Mouse (Mus musculus): ENCODE data around the gene Ugt1a7c. TPM values are rescaled to one million over a fixed set of nuclear protein-coding genes. Genes with fewer than 3 reads are reported as not detected.

The Ugt1a7c gene
- polyA plus RNA-seq, 1 experiment from 2014 or later = 0.39 TPM

GRCm38 (mm10) chr1:88253106-88253505, 158.2 kb downstream of the Ugt1a7c start:
- ATAC-seq (replicated peaks; ENCODE audit: insufficient number of reproducible peaks, low FRiP score, low TSS enrichment) = no peak
- 68% methylated on average over 8 of the region's 8 CpGs for WGBS (ENCODE audit: insufficient replicate concordance)
- Histone ChIP-seq H3K36me3 (ENCODE audit: control insufficient read depth, insufficient read depth, low read length) (no peaks in the 10 kb centered on the region), H3K27me3 (ENCODE audit: control insufficient read depth, insufficient read depth, low read length) (no peaks in the 10 kb centered on the region), H3K9ac (ENCODE audit: low read depth, low read length) (no peak overlapping the region), H3K4me1 (ENCODE audit: control insufficient read depth, insufficient read depth, low read length) (no peaks in the 10 kb centered on the region), H3K4me2 (no peak overlapping the region), H3K27ac (ENCODE audit: low read depth, low read length) (no peak overlapping the region), H3K9me3 (replicated peaks; ENCODE audit: control insufficient read depth, low read length) (peaks cover 97% of the 10 kb centered on the region), H3K4me3 (ENCODE audit: low read depth, low read length) (no peak overlapping the region)

DNA sequence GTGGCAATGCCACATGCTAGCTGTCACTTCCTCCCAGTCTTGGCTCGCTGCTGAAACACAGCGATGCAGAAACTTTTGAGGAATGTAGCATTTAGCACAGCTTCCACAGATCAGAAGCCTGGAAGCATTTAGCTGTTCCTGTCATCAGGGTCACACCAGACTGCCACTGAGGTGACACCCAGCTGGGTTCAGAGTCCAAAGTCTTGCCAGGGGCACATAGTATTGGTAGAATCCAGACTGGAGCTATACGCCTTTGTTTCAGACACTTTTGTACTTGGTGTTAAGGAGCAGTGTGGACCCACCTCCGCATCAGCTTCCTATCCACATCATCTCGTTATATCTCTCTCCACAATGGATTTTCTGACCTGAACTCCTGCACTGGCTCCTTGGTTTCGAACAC, 158.7 kb downstream of the Ugt1a7c start:
- Histone ChIP-seq H3K27me3 (ENCODE audit: control insufficient read depth, insufficient read depth, low read length) (no peaks in the 10 kb centered on the region), H3K9me3 (replicated peaks; ENCODE audit: control insufficient read depth, low read length) (peaks cover 92% of the 10 kb centered on the region), H3K27ac (ENCODE audit: low read depth, low read length) (no peak overlapping the region)

DNA sequence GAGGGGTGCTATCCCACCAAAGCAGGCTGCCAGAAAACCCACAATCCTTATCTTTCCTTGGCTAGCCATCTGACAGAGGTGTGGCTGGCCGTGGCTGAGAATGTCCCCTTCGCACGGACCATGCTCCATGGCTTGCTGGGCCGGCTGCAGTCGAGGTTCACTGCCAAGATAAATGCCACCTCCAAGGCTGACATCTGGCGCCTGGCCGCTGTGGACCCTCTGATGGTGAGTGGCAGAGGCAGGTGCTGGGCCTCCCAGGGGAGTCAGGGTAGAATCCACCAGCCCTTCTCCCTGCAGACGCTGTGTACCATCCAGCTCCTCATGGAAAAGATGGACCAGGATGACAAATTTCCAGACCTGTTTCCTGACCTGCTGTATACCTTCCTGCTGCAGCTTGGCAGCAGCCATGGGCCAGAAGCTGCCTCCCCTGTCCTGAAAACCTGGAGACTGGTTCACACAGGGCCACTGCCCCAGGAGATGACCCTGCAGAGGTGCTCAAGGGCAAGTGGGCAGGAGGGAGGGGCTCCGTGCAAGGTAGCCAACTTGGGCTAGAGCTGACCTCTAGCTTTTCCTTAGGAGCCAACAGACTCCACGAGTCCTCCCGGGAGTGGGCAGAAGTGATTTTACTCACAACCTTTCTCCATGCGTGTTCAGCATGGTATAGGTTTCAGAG, 160.1 kb downstream of the Ugt1a7c start:
- H3K27me3 ChIP-seq (ENCODE audit: control insufficient read depth, insufficient read depth, low read length) = no peaks in the 10 kb centered on the region
- peaks cover 78% of the 10 kb centered on the region for H3K9me3 ChIP-seq (replicated peaks; ENCODE audit: control insufficient read depth, low read length)
- 79% methylated on average over 12 of the region's 12 CpGs for WGBS (ENCODE audit: insufficient replicate concordance)
- no peak overlapping the region for H3K9ac ChIP-seq (ENCODE audit: low read depth, low read length)
- 0 out of 2 replicates have a peak, but pooled peaks cover 5% of the 10 kb centered on the region for H3K4me1 ChIP-seq (ENCODE audit: control insufficient read depth, insufficient read depth, low read length)
- H3K27ac ChIP-seq (ENCODE audit: low read depth, low read length) = no peak overlapping the region
- H3K4me2 ChIP-seq = no peak overlapping the region
- no peak overlapping the region for H3K4me3 ChIP-seq (ENCODE audit: low read depth, low read length)
- ATAC-seq (replicated peaks; ENCODE audit: insufficient number of reproducible peaks, low FRiP score, low TSS enrichment) = peak; percentile 7; the same call in 1 of the 2 replicates
- H3K36me3 ChIP-seq (ENCODE audit: control insufficient read depth, insufficient read depth, low read length) = no peaks in the 10 kb centered on the region

More for the DNA sequence above, 158.7 kb downstream of the Ugt1a7c start:
- no peak for ATAC-seq (replicated peaks; ENCODE audit: insufficient number of reproducible peaks, low FRiP score, low TSS enrichment)
- no peaks in the 10 kb centered on the region for H3K36me3 ChIP-seq (ENCODE audit: control insufficient read depth, insufficient read depth, low read length)
- H3K4me2 ChIP-seq = no peak overlapping the region
- H3K4me3 ChIP-seq (ENCODE audit: low read depth, low read length) = no peak overlapping the region
- no peak overlapping the region for H3K9ac ChIP-seq (ENCODE audit: low read depth, low read length)
- H3K4me1 ChIP-seq (ENCODE audit: control insufficient read depth, insufficient read depth, low read length) = no peaks in the 10 kb centered on the region
- WGBS (ENCODE audit: insufficient replicate concordance) = 68% methylated on average over 6 of the region's 6 CpGs

DNA sequence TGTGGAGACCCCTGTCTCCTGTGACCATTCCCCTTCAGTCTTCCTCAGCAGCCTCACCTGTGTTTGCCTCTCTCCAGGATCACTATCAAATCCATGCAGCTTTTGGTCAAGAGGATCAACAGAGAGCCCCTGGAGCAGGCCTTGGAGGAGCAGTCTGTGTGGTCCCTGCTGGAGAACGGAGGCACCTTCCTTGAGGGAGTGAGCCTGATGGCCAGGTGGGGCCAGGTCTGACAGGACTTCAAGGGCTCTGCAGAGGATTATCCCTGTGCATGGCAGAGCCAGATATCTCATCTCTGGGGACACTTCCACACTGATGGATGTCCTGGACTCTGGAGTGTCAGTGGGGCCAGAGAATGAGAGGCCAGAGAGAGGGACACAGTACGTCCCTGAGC, 160.6 kb downstream of the Ugt1a7c start:
- peaks cover 73% of the 10 kb centered on the region for H3K9me3 ChIP-seq (replicated peaks; ENCODE audit: control insufficient read depth, low read length)

DNA sequence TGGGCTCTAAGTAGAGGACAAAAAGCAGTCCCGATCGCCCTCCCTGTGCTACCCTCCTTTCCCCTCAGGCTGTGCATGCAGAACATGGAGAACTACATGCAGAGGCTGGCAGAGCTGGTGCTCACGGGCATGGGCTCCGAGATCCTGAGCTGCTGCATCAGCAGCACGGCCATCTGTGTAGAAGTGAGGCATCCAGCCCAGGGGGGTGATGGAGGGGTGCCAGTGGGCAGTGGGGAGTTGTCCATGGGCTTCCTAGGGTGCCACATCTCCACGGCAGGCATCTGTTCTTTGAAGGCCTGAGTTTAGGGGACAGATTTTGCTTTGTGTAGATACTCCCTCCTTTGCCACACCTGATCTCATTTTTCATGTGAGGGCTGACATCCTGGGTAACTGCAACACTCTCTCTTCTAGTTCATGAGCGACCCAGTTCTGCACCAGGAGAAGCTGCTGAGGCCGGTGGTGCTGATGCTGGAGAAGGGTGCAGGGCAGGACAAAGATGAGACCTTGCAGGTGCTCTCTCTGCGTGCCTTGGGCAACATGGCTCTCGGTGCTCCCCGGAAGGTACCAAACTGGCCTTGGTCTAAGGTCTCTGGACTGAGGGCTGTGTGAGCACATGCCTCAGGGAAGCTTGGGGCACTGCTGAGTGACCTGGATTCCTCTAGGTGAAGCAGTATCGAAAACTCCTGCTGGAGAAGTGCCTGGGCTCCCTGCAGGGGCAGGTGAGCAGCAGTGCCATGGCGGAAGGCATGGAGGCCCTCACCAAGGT, 161.3 kb downstream of the Ugt1a7c start:
- Histone ChIP-seq H3K27me3 (ENCODE audit: control insufficient read depth, insufficient read depth, low read length) (no peaks in the 10 kb centered on the region), H3K4me1 (ENCODE audit: control insufficient read depth, insufficient read depth, low read length) (peaks cover 5% of the 10 kb centered on the region; the same call in 1 of the 2 replicates), H3K27ac (ENCODE audit: low read depth, low read length) (no peak overlapping the region), H3K9me3 (replicated peaks; ENCODE audit: control insufficient read depth, low read length) (peaks cover 71% of the 10 kb centered on the region), H3K36me3 (ENCODE audit: control insufficient read depth, insufficient read depth, low read length) (peaks cover 9% of the 10 kb centered on the region), H3K4me3 (ENCODE audit: low read depth, low read length) (no peak overlapping the region), H3K9ac (ENCODE audit: low read depth, low read length) (no peak overlapping the region), H3K4me2 (no peak overlapping the region)
- 73% methylated on average over 13 of the region's 13 CpGs for WGBS (ENCODE audit: insufficient replicate concordance)
- ATAC-seq (replicated peaks; ENCODE audit: insufficient number of reproducible peaks, low FRiP score, low TSS enrichment) = no peak

More for the DNA sequence above, 160.6 kb downstream of the Ugt1a7c start:
- H3K27me3 ChIP-seq (ENCODE audit: control insufficient read depth, insufficient read depth, low read length) = no peaks in the 10 kb centered on the region
- no peak overlapping the region for H3K4me3 ChIP-seq (ENCODE audit: low read depth, low read length)
- H3K9ac ChIP-seq (ENCODE audit: low read depth, low read length) = no peak overlapping the region
- ATAC-seq (replicated peaks; ENCODE audit: insufficient number of reproducible peaks, low FRiP score, low TSS enrichment) = no peak
- WGBS (ENCODE audit: insufficient replicate concordance) = 48% methylated on average over 2 of the region's 2 CpGs
- peaks cover 5% of the 10 kb centered on the region; the same call in 1 of the 2 replicates for H3K4me1 ChIP-seq (ENCODE audit: control insufficient read depth, insufficient read depth, low read length)
- no peak overlapping the region for H3K27ac ChIP-seq (ENCODE audit: low read depth, low read length)
- H3K36me3 ChIP-seq (ENCODE audit: control insufficient read depth, insufficient read depth, low read length) = peaks cover 3% of the 10 kb centered on the region; the same call in 1 of the 2 replicates
- H3K4me2 ChIP-seq = no peak overlapping the region

DNA sequence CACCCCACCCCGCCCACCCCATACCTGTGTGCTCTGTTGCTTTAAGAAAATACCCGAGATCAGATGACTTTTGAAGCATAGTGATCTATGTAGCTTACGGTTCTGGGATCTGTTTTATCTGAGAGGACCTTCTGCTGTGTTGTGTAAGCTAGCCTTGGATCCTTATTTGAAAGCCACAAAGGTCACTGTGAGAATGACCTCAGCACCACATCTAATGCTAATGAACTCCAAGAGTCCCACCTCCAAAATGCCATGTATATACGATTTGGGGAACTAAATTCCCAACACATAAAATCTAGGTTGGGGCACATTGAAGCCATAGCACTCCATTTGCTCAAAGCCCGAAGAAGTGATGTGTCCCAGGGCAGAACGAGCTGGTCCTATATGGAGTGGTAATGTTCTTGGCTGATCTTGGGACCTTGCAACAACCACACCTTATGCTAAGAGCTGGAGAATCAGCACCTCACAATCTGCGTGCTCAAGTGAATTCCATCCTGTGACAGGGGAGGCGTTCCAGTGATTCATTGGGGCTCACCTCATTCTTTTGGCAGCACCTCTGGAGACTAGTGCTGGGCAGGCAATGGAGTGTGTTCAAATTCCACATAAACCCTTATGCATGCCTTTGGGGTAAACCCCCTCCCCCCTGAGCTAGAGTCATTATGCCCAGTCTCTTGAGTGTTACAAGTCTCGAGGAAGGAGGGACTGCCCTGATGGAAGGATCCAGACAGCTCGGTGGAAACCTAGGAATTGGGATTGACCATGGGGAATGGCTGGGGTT, 162.2 kb downstream of the Ugt1a7c start:
- H3K4me2 ChIP-seq = no peak overlapping the region
- no peak overlapping the region for H3K9ac ChIP-seq (ENCODE audit: low read depth, low read length)
- 73% methylated on average over 10 of the region's 10 CpGs for WGBS (ENCODE audit: insufficient replicate concordance)
- peaks cover 5% of the 10 kb centered on the region; the same call in 1 of the 2 replicates for H3K4me1 ChIP-seq (ENCODE audit: control insufficient read depth, insufficient read depth, low read length)
- H3K27ac ChIP-seq (ENCODE audit: low read depth, low read length) = no peak overlapping the region
- ATAC-seq (replicated peaks; ENCODE audit: insufficient number of reproducible peaks, low FRiP score, low TSS enrichment) = no peak
- H3K9me3 ChIP-seq (replicated peaks; ENCODE audit: control insufficient read depth, low read length) = peaks cover 66% of the 10 kb centered on the region
- no peak overlapping the region for H3K4me3 ChIP-seq (ENCODE audit: low read depth, low read length)
- H3K36me3 ChIP-seq (ENCODE audit: control insufficient read depth, insufficient read depth, low read length) = peaks cover 18% of the 10 kb centered on the region
- no peaks in the 10 kb centered on the region for H3K27me3 ChIP-seq (ENCODE audit: control insufficient read depth, insufficient read depth, low read length)

DNA sequence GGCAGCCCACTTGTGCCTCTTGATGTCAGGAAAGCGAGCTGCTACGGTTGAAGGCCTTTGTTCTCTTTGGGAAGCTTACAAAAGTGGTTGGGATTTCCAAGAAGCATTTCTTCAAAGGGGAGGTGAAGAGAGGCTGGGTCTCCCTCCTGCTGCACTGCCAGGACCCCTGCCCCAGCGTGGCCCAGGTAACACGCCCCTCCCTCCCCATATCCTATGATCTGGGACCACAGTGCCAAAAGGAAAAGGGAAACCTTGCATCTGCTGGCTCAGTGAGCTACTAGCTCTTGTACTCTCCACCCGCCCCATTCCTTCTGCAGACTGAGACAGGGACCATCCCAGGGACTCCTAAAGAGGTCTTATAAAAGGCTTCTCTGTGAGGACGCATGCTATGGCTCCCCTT, 162.8 kb downstream of the Ugt1a7c start:
- Histone ChIP-seq H3K9me3 (replicated peaks; ENCODE audit: control insufficient read depth, low read length) (peaks cover 60% of the 10 kb centered on the region), H3K9ac (ENCODE audit: low read depth, low read length) (no peak overlapping the region), H3K36me3 (ENCODE audit: control insufficient read depth, insufficient read depth, low read length) (peaks cover 24% of the 10 kb centered on the region), H3K4me3 (ENCODE audit: low read depth, low read length) (no peak overlapping the region), H3K4me1 (ENCODE audit: control insufficient read depth, insufficient read depth, low read length) (peaks cover 11% of the 10 kb centered on the region; the same call in 1 of the 2 replicates), H3K4me2 (no peak overlapping the region), H3K27ac (ENCODE audit: low read depth, low read length) (no peak overlapping the region), H3K27me3 (ENCODE audit: control insufficient read depth, insufficient read depth, low read length) (no peaks in the 10 kb centered on the region)
- WGBS (ENCODE audit: insufficient replicate concordance) = 78% methylated on average over 6 of the region's 6 CpGs
- ATAC-seq (replicated peaks; ENCODE audit: insufficient number of reproducible peaks, low FRiP score, low TSS enrichment) = no peak

- ATAC-seq (replicated peaks; ENCODE audit: insufficient number of reproducible peaks, low FRiP score, low TSS enrichment) = no peak
- Histone ChIP-seq H3K36me3 (ENCODE audit: control insufficient read depth, insufficient read depth, low read length) (peaks cover 31% of the 10 kb centered on the region), H3K9me3 (replicated peaks; ENCODE audit: control insufficient read depth, low read length) (peaks cover 56% of the 10 kb centered on the region), H3K4me1 (ENCODE audit: control insufficient read depth, insufficient read depth, low read length) (peaks cover 13% of the 10 kb centered on the region; the same call in 1 of the 2 replicates), H3K27ac (ENCODE audit: low read depth, low read length) (no peak overlapping the region), H3K4me2 (no peak overlapping the region), H3K9ac (ENCODE audit: low read depth, low read length) (no peak overlapping the region), H3K27me3 (ENCODE audit: control insufficient read depth, insufficient read depth, low read length) (no peaks in the 10 kb centered on the region), H3K4me3 (ENCODE audit: low read depth, low read length) (no peak overlapping the region)
- WGBS (ENCODE audit: insufficient replicate concordance) = 67% methylated on average over 6 of the region's 6 CpGs
Observed at GRCm38 (mm10) chr1:88258361-88258760, 163.5 kb downstream of the Ugt1a7c start.
